Mouse (Mus musculus): ENCODE data around the gene Zmym1.
"Not testable (repeated sequence)": the region's sequence is repeated elsewhere in the genome, so short reads cannot be mapped to it uniquely, and the experiment has no call there.

Zmym1 gene

DNA sequence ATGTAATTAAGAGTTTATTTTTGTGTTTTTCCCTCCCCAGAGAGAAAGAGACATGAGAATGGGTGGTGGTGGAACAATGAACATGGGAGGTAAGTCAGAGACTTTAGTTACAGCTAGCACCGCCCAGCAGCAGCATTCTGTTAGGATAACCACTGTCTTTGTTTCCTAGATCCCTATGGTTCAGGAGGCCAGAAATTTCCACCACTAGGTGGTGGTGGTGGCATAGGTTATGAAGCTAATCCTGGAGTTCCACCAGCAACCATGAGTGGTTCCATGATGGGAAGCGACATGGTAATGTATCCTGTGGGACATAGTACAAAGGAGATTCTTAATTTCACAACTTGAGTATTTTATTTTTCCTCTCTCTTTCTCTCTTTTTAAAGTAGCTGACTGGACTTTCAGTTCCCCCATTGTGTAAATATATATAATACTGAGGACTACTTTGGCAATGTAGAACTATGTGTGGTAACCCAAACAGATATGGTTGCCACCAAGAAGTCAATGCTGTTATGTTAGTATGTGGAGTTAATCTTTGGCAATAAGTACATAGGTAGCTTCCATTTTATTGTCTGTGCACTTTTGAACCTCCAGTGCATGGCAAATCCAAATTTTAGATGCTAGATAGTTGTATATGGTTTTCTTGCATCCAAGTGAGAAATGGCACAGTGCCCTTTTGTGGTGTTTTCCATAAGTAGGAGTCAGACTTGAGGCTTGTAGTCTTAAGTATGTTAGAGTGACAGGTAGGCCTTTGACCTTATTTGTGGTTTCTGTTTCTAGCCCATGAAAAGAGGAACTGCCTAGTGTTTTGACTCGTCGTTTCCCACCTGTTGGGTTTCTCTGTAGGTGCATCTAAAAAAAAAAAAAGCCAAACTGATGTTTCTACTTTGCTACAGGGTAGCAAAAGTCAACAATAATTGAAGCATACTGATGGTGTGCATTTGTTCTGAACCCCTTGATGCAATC is 33.4 kb downstream of the Zmym1 start:
- peak; percentile 42 to 78 for DNase-seq (ENCODE audit: inconsistent age in 2 of 2, low spot score in 1 of 2)

DNA sequence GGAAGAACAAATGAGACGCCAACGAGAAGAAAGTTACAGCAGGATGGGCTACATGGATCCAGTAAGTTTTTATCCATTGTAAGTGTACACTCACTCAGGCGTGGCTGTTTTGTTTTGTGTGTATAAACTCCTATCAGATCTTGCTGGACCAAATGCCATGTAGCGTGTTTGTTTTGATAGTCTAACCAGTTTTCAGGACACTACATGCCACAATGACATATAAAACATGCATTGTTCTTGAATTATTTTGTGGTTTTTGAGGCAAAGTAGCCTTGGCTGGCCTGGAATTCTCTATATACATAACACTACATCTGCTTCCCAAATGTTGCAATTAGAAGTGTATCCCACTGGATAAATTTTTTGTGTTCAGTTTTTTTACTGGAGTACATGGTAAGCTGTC is 34.1 kb downstream of the Zmym1 start:
- no peak for DNase-seq (ENCODE audit: inconsistent age in 2 of 2, low spot score in 1 of 2)

GRCm38 (mm10) chr4:127024240-127024639 is 36.7 kb downstream of the Zmym1 start:
- DNase-seq (ENCODE audit: inconsistent age in 2 of 2, low spot score in 1 of 2), result peak in 1 of 2 experiments; percentile 39

GRCm38 (mm10) chr4:127023201-127023600 is 37.8 kb downstream of the Zmym1 start:
- DNase-seq (ENCODE audit: inconsistent age in 2 of 2, low spot score in 1 of 2), result peak in 1 of 2 experiments; percentile 52

DNA sequence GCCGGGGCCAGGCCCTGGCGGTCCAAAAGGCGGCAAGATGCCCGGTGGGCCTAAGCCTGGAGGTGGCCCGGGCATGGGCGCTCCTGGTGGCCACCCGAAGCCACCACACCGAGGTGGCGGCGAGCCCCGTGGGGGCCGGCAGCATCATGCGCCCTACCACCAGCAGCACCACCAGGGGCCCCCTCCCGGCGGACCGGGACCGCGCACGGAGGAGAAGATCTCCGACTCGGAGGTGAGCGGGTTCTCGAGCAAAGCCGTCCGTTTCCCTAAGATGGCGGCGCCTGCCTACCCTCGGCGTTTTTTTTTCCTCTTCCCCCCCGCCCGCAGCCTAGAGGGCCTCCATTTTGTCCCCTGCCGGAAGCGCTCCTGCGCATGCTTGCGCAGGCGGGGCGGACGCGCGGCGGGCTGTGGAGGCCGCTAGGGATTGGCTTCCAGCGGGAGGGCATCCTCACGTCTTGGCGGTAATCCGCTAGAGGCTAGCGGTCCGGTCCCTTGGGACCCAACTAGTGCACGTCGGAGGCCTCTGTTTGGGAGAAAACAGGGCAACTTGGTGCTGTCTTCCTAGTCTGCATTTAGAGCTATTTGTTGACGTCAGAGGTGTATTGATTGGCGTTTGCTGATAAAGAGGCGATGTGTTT is 38.8 kb downstream of the Zmym1 start:
- peak; percentile 93 to 95 for DNase-seq (ENCODE audit: inconsistent age in 2 of 2, low spot score in 1 of 2)

- peak; percentile 97 to 100 for DNase-seq (ENCODE audit: inconsistent age in 2 of 2, low spot score in 1 of 2)
These were observed 39.6 kb downstream of the Zmym1 start, which contains the start of gene Sfpq for GRCm38 (mm10) chr4:127021151-127021945. Gene Sfpq (plus strand): TSS chr4:127021324.

DNA sequence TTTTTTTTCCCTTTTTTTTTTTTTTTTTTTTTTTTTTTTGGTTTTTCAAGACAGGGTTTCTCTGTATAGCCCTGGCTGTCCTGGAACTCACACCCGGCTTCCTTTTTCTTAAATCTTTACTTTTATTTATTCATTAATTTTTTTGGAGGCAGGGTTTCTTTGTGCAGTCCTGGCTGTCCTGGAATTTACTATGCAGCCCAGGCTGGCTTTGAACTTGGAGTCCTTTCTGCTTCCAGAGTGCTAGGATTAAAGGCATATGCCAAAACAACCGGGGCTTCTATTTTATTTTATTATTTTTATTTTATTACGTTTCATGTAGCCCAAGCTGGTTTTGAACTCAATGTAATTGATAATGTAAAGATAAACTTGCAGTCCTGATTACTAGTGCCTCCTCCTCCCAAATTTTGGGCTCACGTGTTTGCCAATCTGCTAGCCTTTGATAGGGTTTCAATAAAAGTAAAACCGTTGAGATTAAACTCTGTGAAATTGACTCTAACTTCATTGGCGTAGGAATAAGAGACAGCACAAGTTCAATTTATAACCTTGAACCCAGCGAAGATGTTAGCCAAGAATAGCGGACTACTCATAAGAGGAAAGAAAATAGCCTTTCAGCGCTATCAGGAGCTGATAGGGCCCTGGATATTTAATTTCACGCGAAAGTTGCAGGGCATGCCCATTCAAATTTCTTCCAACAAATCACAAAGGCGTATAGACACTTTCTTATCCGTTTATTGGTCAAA is 40.4 kb downstream of the Zmym1 start:
- DNase-seq (ENCODE audit: inconsistent age in 2 of 2, low spot score in 1 of 2), result no peak

GRCm38 (mm10) chr4:127016366-127016765 is 44.6 kb downstream of the Zmym1 start:
- peak in 1 of 2 experiments; percentile 27 for DNase-seq (ENCODE audit: inconsistent age in 2 of 2, low spot score in 1 of 2)

- peak; percentile 85 to 96 for DNase-seq (ENCODE audit: inconsistent age in 2 of 2, low spot score in 1 of 2)
These were observed 45.5 kb downstream of the Zmym1 start for GRCm38 (mm10) chr4:127015294-127015993.

GRCm38 (mm10) chr4:127005113-127005936 is 55.6 kb downstream of the Zmym1 start:
- DNase-seq (ENCODE audit: inconsistent age in 2 of 2, low spot score in 1 of 2), result peak; percentile 58 to 82

GRCm38 (mm10) chr4:127004384-127004783 is 56.6 kb downstream of the Zmym1 start:
- peak in 1 of 2 experiments; percentile 16 for DNase-seq (ENCODE audit: inconsistent age in 2 of 2, low spot score in 1 of 2)

DNA sequence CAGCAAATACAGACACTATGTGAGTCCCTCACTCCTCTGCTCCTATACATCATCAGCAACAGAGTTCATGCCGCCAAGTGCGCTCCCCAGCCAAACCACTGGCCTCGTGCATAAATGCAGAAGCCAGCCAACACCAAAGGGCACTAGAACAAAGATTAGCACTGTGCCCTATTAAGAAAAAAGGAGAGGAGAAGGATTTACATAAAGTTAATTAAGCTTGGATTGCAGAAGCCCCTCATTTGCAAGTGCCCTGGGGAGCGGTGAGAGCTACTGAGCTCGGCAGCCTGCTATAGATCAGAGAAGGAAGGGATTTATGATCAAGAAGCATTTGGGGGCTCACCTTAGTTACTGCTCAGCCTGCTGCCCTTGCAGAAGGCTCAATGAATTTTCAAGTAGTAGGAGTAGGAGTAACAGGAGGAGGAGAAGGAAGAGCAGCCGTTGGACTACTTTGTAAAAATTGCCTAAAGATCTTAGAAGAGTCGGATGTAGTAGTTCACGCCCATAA is 60.3 kb downstream of the Zmym1 start:
- peak in 1 of 2 experiments; percentile 27 for DNase-seq (ENCODE audit: inconsistent age in 2 of 2, low spot score in 1 of 2)

GRCm38 (mm10) chr4:126999372-126999771 is 61.6 kb downstream of the Zmym1 start:
- not testable (repeated sequence) for DNase-seq (ENCODE audit: inconsistent age in 2 of 2, low spot score in 1 of 2)

Data from adrenal gland, adult (tissue).